Mouse (Mus musculus) kidney, postnatal 10 days (tissue): Measurements from ENCODE around the gene Adamts5.
A peak's percentile ranks its signal among the peaks of the same experiment; 100 is the strongest.

Experiments
- DNase-seq: peaks from one replicate; pipeline ENCODE4 v3.0.0; 2021; ENCODE audit warnings: mixed read lengths

The Adamts5 gene

DNA sequence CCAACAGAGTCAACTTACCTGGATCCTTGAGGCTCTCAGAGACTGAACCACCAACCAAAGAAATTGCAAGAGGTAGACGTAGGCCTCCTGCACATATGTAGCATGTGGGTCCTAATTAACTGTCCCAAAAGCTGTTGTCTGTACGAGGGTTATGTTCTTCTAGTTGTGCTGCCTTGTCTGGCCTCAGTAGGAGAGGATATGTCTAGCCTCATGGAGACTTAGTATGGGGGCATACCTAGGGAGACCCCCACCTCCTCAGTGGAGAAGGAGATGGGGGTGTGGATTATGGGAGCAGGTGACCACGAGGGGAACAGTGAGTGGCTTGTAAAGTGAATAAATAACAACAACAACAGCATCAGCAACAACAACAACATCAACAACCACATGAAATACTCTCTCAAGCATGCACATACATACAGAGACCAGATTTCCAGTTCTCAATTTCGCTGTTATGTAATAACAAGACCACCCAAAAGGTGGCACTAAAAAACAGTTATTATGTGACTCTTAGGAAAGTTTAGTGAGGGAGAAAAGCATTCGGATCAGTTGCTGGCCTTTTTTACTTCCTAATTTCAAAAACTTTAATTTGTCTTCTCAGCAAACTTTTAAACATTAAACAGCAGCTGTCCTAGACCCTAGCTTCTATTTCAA lies 81.7 kb downstream of the Adamts5 start:
- DNase-seq: no peak

DNA sequence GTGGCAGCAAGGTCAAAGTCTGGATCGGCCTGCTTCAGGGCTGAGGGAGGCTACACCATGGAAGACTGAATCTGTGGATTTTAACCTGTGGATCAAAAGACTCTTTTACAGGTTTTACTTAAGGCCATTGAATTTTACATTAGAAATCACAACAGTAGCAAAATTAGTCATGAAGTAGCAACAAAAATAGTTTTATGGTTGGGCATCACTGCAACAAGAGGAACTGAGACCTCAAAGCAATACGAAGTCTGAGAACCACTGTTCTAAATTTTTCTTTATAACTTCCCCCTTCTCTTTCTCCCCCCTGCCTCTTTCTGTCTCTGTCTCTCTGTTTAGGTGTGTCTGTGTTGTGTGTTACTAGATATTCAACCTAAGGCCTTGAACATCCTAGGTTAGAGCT lies 87.5 kb downstream of the Adamts5 start:
- DNase-seq: no peak

- DNase-seq: peak; percentile 79
Measured at GRCm38 (mm10) chr16:85807626-85808025, 94.0 kb downstream of the Adamts5 start.

GRCm38 (mm10) chr16:85807072-85807471 lies 94.6 kb downstream of the Adamts5 start:
- DNase-seq: peak; percentile 85
